Comparison of ENCODE assay signal across 12 mouse cellular contexts in genomic region chr16:24860445-24860844, GRCm38 (mm10).
DNase-seq lines count a peak whose midpoint lies in the region; ATAC-seq lines count a peak whose summit lies in the region.
"Had no signal": no experiment of that assay in that cellular context is flagged by ENCODE, and none has a peak within 500 bp of the region (broad histone marks: within the 10 kb centered on the region; RNA-seq: fewer than 3 reads in every experiment).

No protein-coding gene starts in this region.

- H3K9ac ChIP-seq in hindbrain, embryonic 12.5 days, result no peak overlapping the region
- H3K9ac ChIP-seq: embryonic facial prominence, embryonic 12.5 days; forebrain, embryonic 13.5 days had no signal

- no peak overlapping the region for H3K27ac ChIP-seq in hindbrain, embryonic 12.5 days
- H3K27ac ChIP-seq: embryonic facial prominence, embryonic 12.5 days; forebrain, embryonic 13.5 days had no signal

- WGBS in hindbrain, embryonic 12.5 days, result 88% methylated on average over 7 of the region's 7 CpGs

- no peaks in the 10 kb centered on the region for H3K4me1 ChIP-seq in hindbrain, embryonic 12.5 days
- H3K4me1 ChIP-seq: forebrain, embryonic 13.5 days had no signal

- no peak overlapping the region for H3K4me2 ChIP-seq in hindbrain, embryonic 12.5 days (replicated peaks)
- H3K4me2 ChIP-seq: embryonic facial prominence, embryonic 12.5 days; forebrain, embryonic 13.5 days had no signal

- ATAC-seq in hindbrain, embryonic 12.5 days (ENCODE audit: low FRiP score), result no peak
- ATAC-seq: forebrain, embryonic 13.5 days; hindbrain, embryonic 16.5 days had no signal

- H3K36me3 ChIP-seq in hindbrain, embryonic 12.5 days, result no peaks in the 10 kb centered on the region
- H3K36me3 ChIP-seq: embryonic facial prominence, embryonic 12.5 days had no signal

- no peaks in the 10 kb centered on the region for H3K9me3 ChIP-seq in hindbrain, embryonic 12.5 days (replicated peaks)
- H3K9me3 ChIP-seq: embryonic facial prominence, embryonic 12.5 days; forebrain, embryonic 13.5 days had no signal

- peak; percentile 13 for DNase-seq in cerebellum, adult 11 months
- no peak for DNase-seq in cerebellum, postnatal 4 days (ENCODE audit: low spot score in 2 of 2)
- DNase-seq in CD4-positive, CD25-positive, alpha-beta regulatory T cell, adult 2 months (ENCODE audit: low read depth, low spot score), result peak; percentile 52
- DNase-seq in cerebellum, postnatal 25 days, result peak; percentile 34
- DNase-seq in spleen, postnatal 36 days (ENCODE audit: low spot score in 2 of 2), result peak; percentile 27 to 34
- no peak for DNase-seq in ovary, postnatal 10 days (ENCODE audit: low spot score)
- no peak for DNase-seq in left cerebral cortex, adult 18-20 months (ENCODE audit: low spot score in 2 of 2)
- DNase-seq: gastrocnemius, postnatal 10 days had no signal

- H3K4me3 ChIP-seq in hindbrain, embryonic 12.5 days, result no peak overlapping the region
- H3K4me3 ChIP-seq: embryonic facial prominence, embryonic 12.5 days; forebrain, embryonic 13.5 days had no signal

- H3K27me3 ChIP-seq in hindbrain, embryonic 12.5 days, result no peaks in the 10 kb centered on the region
- H3K27me3 ChIP-seq: embryonic facial prominence, embryonic 12.5 days; forebrain, embryonic 13.5 days had no signal

Comparison
In these comparisons a context has a peak if more than half of its experiments do, and no peak if none do; other contexts are left out.
1. DNase-seq: peak in cerebellum, adult 11 months (single experiment), CD4-positive, CD25-positive, alpha-beta regulatory T cell, adult 2 months (single experiment), cerebellum, postnatal 25 days (2 of 2) and spleen, postnatal 36 days (2 of 2); none in cerebellum, postnatal 4 days (0 of 2), ovary, postnatal 10 days (single experiment) and left cerebral cortex, adult 18-20 months (0 of 2).